Mouse (Mus musculus) limb, embryonic 14.5 days (tissue): ENCODE measurements around the gene Sh3d19. TPM values are rescaled to one million over a fixed set of nuclear protein-coding genes. Genes with fewer than 3 reads are reported as not detected.

ENCODE experiments used
- ATAC-seq: fragments of 200-750 bp; cut with Nextera tagmentation; 2 replicates; pipeline ENCODE4 v1.8.0; 2017; ENCODE audit warnings: low read depth, moderate number of reproducible peaks, moderate TSS enrichment; ENCODE audit not compliant: low FRiP score
- DNase-seq: peaks from one replicate; pipeline ENCODE4 v3.0.0-alpha.2; 2015; ENCODE audit warnings: low spot score
- H3K27ac ChIP-seq: fragments of 300-500 bp; sonication (generic); replicated peaks from 2 replicates; pipeline ENCODE4 v1.5.1; 2014; ENCODE audit warnings: low read depth, mild to moderate bottlenecking, low read length, moderate library complexity, mixed read lengths
- H3K27me3 ChIP-seq: fragments of 300-500 bp; sonication (generic); 2 replicates; pipeline ENCODE4 v1.6.1; 2014; ENCODE audit warnings: low read length, mixed read lengths; ENCODE audit not compliant: control insufficient read depth, insufficient read depth
- H3K36me3 ChIP-seq: fragments of 300-500 bp; sonication (generic); 2 replicates; pipeline ENCODE4 v1.6.1; 2014; ENCODE audit warnings: mild to moderate bottlenecking, low read length, moderate library complexity, mixed read lengths; ENCODE audit not compliant: control insufficient read depth, insufficient read depth
- H3K4me1 ChIP-seq: fragments of 300-500 bp; sonication (generic); 2 replicates; pipeline ENCODE4 v1.6.1; 2014; ENCODE audit warnings: antibody characterized with exemption, low read length, mixed read lengths; ENCODE audit not compliant: control insufficient read depth, insufficient read depth
- H3K4me2 ChIP-seq: fragments of 300-500 bp; sonication (generic); replicated peaks from 2 replicates; pipeline ENCODE4 v1.6.1; 2014; ENCODE audit warnings: low read depth, mild to moderate bottlenecking, low read length, moderate library complexity; ENCODE audit not compliant: severe bottlenecking
- H3K4me3 ChIP-seq: fragments of 300-500 bp; sonication (generic); replicated peaks from 2 replicates; pipeline ENCODE4 v1.5.1; 2014; ENCODE audit warnings: low read length
- H3K9ac ChIP-seq: fragments of 300-500 bp; sonication (generic); 2 replicates; pipeline ENCODE4 v1.6.1; 2014; ENCODE audit warnings: mild to moderate bottlenecking, low read depth, low read length, moderate library complexity; ENCODE audit not compliant: severe bottlenecking
- H3K9me3 ChIP-seq: fragments of 300-500 bp; sonication (generic); 2 replicates; pipeline ENCODE4 v1.6.1; 2016; ENCODE audit warnings: low read length; ENCODE audit not compliant: control insufficient read depth
- POLR2A ChIP-seq: fragments of 200-500 bp; IDR thresholded peaks from 2 replicates; pipeline ENCODE4 v1.8.0; 2012; ENCODE audit warnings: inconsistent platforms, mild to moderate bottlenecking, moderate library complexity, borderline replicate concordance; ENCODE audit not compliant: insufficient read depth, insufficient read length; ENCODE audit errors: extremely low read depth
- WGBS: fragments of 180-500 bp; shearing (Covaris S2); extraction: QIAGEN DNeasy Blood & Tissue Kit; methylation state at CpG from one replicate; pipeline ENCODE4 v1.1.7; 2014; 5-methylcytosine and 5-hydroxymethylcytosine counted together
- polyA plus RNA-seq, 2 experiments: library from polyadenylated mRNA; depleted of rRNA in 1 of 2; stranded (reverse) in 1 of 2; unstranded in 1 of 2; fragments of >200 nt; fragmentation: Nextera tagmentation in 1 of 2; extraction: Ambion mirVana in 1 of 2; gene quantifications; 2 replicates each; pipeline versions ENCODE4 v1.2.1 to v1.2.3; 2012 to 2014

Gene Sh3d19
- polyA plus RNA-seq, 2 experiments = 29.2 to 33.8 TPM

- DNase-seq = no peak
- no peak for ATAC-seq
- H3K36me3 ChIP-seq = peaks cover 4% of the 10 kb centered on the region; the same call in 1 of the 2 replicates
- 78% methylated on average over 4 of the region's 4 CpGs for WGBS
- no peak overlapping the region for H3K27ac ChIP-seq
- H3K9ac ChIP-seq = no peak overlapping the region
- no peaks in the 10 kb centered on the region for H3K27me3 ChIP-seq
- TF ChIP-seq POLR2A = no peak
- no peak overlapping the region for H3K4me2 ChIP-seq
- H3K9me3 ChIP-seq = no peaks in the 10 kb centered on the region
- peaks cover 6% of the 10 kb centered on the region; the same call in 1 of the 2 replicates for H3K4me1 ChIP-seq
- no peak overlapping the region for H3K4me3 ChIP-seq
Measured at GRCm38 (mm10) chr3:86108576-86108975, 137.7 kb downstream of the Sh3d19 start.

DNA sequence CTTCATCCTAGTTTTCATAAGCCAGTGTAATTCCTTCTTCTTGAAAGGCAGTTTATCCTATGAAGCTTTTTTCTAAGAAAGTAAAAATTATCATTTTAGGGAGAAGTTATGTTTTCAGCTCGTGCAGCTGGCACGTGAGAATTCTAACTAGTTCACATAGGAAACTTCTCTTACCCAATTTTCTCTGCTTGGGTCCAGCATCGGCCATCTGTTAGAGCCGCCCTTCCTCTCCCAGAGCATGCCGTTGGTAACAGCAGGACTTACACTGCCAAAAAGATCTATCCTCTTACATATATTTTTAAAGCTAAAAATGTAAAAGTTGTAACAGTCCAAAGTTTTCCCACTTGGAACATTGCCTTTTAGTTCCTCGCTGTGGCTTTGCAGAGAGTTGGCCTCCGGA, 138.2 kb downstream of the Sh3d19 start:
- H3K4me2 ChIP-seq = no peak overlapping the region
- ATAC-seq = no peak
- no peak for DNase-seq

DNA sequence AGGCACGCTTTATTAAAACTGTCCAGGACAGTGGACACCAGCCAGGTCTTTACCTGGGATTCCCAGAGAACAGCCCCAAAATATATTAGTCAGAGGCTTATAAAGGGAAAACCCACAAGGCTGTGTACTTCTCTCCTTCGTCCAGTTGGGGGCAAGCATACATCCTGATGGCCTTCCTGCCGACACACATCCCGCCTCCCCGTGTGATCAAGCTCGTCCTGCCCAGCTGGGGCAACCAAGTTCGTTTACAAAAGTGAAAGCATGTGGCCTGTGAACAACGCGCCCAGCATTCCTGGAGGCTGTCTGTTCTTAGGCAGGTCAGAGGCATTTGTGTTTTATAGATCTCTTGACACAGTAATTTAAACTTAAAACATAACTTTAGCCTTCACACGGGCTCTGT, 139.2 kb downstream of the Sh3d19 start:
- DNase-seq (peak; percentile 67), ATAC-seq (peak; percentile 47; the same call in 1 of the 2 replicates)
- Histone ChIP-seq H3K4me1 (peaks cover 6% of the 10 kb centered on the region; the same call in 1 of the 2 replicates), H3K4me3 (no peak overlapping the region), H3K9me3 (no peaks in the 10 kb centered on the region), H3K27ac (no peak overlapping the region), H3K36me3 (peaks cover 4% of the 10 kb centered on the region; the same call in 1 of the 2 replicates), H3K4me2 (peak overlapping the region; percentile 24), H3K9ac (no peak overlapping the region; the same call in 1 of the 2 replicates), H3K27me3 (no peaks in the 10 kb centered on the region)
- 6% methylated on average over 10 of the region's 10 CpGs for WGBS
- TF ChIP-seq POLR2A = no peak

More for the DNA sequence above, 138.2 kb downstream of the Sh3d19 start:
- H3K36me3 ChIP-seq = peaks cover 4% of the 10 kb centered on the region; the same call in 1 of the 2 replicates
- H3K4me3 ChIP-seq = no peak overlapping the region
- no peaks in the 10 kb centered on the region for H3K9me3 ChIP-seq
- WGBS = 78% methylated on average over 7 of the region's 7 CpGs
- no peaks in the 10 kb centered on the region for H3K27me3 ChIP-seq
- no peak overlapping the region for H3K27ac ChIP-seq
- H3K9ac ChIP-seq = no peak overlapping the region
- H3K4me1 ChIP-seq = peaks cover 6% of the 10 kb centered on the region; the same call in 1 of the 2 replicates
- TF ChIP-seq POLR2A = no peak

DNA sequence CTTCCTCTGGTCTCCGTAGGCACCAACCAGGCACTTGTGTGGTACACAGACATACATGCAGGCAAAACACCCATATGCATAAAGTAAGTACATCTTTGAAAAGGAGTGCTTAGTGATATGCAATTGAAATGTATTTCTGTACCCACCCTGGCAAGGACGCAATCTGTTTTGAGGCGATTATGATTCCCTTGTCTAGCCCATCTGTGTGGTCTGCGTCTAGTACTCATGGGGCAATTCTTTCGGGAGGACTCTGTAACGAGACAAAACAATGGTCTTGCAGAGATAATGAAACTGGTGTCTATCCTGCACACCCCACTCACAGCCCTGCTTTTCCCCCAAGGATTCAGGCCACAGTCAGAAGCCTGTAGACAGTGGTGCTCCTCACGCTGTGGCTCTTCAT, 141.9 kb downstream of the Sh3d19 start:
- TF ChIP-seq POLR2A = no peak
- 89% methylated on average over 7 of the region's 7 CpGs for WGBS

DNA sequence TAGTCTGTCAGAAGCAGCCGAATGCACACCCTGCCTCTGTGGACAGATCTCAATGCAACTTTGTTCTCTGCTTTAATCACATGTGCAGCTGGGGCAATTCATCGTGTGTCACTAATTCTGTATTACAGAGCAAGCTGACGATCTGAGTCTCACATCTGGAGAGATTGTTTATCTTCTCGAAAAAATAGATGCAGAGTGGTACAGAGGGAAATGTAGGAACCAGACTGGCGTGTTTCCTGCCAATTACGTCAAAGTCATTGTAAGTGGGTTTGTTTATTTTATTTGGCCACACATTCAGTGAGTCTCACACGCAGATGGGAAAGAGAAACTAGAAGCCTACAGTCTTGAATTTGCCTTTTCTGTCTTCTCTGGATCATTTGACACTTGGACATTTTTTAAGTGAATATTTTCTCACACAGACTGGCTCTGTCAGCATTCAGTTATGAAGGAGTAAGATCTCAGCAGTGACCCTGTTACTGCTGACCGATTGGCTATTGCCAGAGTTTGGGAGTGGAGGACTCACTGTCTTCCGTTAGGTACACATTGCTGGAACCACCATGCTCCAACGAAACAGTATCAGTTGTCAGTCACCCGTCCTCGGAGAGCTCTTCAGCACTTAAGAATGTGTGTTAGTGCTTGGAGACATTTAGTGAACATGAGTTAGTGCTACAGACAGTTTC, 143.9 kb downstream of the Sh3d19 start:
- Histone ChIP-seq H3K36me3 (peaks cover 11% of the 10 kb centered on the region; the same call in 1 of the 2 replicates), H3K9ac (no peak overlapping the region), H3K4me3 (no peak overlapping the region), H3K4me2 (no peak overlapping the region), H3K27me3 (no peaks in the 10 kb centered on the region), H3K4me1 (peaks cover 3% of the 10 kb centered on the region; the same call in 1 of the 2 replicates), H3K9me3 (0 out of 2 replicates have a peak, but pooled peaks cover 4% of the 10 kb centered on the region), H3K27ac (no peak overlapping the region)
- ATAC-seq (no peak), DNase-seq (no peak)
- 61% methylated on average over 12 of the region's 12 CpGs for WGBS
- no peak for TF ChIP-seq POLR2A

More for the DNA sequence above, 141.9 kb downstream of the Sh3d19 start:
- H3K27ac ChIP-seq = no peak overlapping the region
- no peak overlapping the region for H3K4me3 ChIP-seq
- no peaks in the 10 kb centered on the region for H3K27me3 ChIP-seq
- DNase-seq (no peak), ATAC-seq (no peak)
- H3K36me3 ChIP-seq = peaks cover 11% of the 10 kb centered on the region; the same call in 1 of the 2 replicates
- H3K9ac ChIP-seq = no peak overlapping the region
- peaks cover 6% of the 10 kb centered on the region; the same call in 1 of the 2 replicates for H3K4me1 ChIP-seq
- 0 out of 2 replicates have a peak, but pooled peaks cover 4% of the 10 kb centered on the region for H3K9me3 ChIP-seq
- H3K4me2 ChIP-seq = no peak overlapping the region
